Mouse (Mus musculus) embryonic facial prominence, embryonic 10.5 days (tissue): ENCODE measurements at regions not wholly inside any gene's neighbourhood (a gene's known extent, or its start where the extent isn't known, plus 50 kb on each side); places are given as distances from the start of the nearest gene placed in this dataset.
"Not testable (repeated sequence)": the region's sequence is repeated elsewhere in the genome, so short reads cannot be mapped to it uniquely, and the experiment has no call there.

ENCODE experiments used
- DNase-seq: peaks from one replicate; pipeline ENCODE4 v3.0.0-alpha.2; 2017; ENCODE audit warnings: low spot score
- H3K27ac ChIP-seq: fragments of 300-500 bp; sonication (generic); replicated peaks from 2 replicates; pipeline ENCODE4 v1.5.1; 2016; ENCODE audit warnings: mild to moderate bottlenecking
- H3K27me3 ChIP-seq: fragments of 300-500 bp; sonication (generic); replicated peaks from 2 replicates; pipeline ENCODE4 v1.6.1; 2016; ENCODE audit warnings: low read depth, mild to moderate bottlenecking; ENCODE audit not compliant: poor library complexity, severe bottlenecking
- H3K36me3 ChIP-seq: fragments of 300-500 bp; sonication (generic); replicated peaks from 2 replicates; pipeline ENCODE4 v1.6.1; 2016; ENCODE audit warnings: mild to moderate bottlenecking, moderate library complexity
- H3K4me1 ChIP-seq: fragments of 300-500 bp; sonication (generic); 2 replicates; pipeline ENCODE4 v1.6.1; 2016
- H3K4me3 ChIP-seq: fragments of 300-500 bp; sonication (generic); 2 replicates; pipeline ENCODE4 v1.5.1; 2016; ENCODE audit warnings: mild to moderate bottlenecking, moderate library complexity
- H3K9me3 ChIP-seq: fragments of 300-500 bp; sonication (generic); 2 replicates; pipeline ENCODE4 v1.6.1; 2016; ENCODE audit warnings: mild to moderate bottlenecking
- WGBS: fragments of 180-500 bp; shearing (Covaris S2); methylation state at CpG from one replicate; pipeline ENCODE4 v1.1.7; 2016; 5-methylcytosine and 5-hydroxymethylcytosine counted together

DNA sequence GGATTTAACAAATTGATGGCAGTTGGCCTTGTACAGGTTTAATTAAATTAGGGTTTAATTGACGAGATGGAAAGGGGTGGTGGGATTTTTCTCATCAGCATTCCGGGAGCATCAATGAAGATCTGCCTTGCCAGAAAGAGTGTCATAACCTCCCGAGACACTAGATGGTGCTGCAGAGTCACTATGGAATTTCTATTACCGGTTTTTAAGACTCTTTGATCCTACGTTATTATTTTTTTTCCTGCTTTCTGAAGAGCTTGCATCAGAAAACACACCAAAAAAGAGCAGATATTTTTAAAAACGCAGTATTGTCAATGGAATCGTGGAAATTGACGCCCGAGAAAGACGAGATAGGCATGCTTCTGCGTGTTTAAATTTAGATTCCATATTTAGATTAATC lies 181.2 kb downstream of the 1700010I14Rik start:
- Histone ChIP-seq H3K27ac (no peak overlapping the region), H3K4me3 (no peak overlapping the region), H3K27me3 (no peaks in the 10 kb centered on the region), H3K4me1 (peaks cover 15% of the 10 kb centered on the region), H3K9me3 (no peaks in the 10 kb centered on the region), H3K36me3 (no peaks in the 10 kb centered on the region)
- WGBS = 24% methylated on average over 11 of the region's 11 CpGs
- peak; percentile 62 for DNase-seq

DNA sequence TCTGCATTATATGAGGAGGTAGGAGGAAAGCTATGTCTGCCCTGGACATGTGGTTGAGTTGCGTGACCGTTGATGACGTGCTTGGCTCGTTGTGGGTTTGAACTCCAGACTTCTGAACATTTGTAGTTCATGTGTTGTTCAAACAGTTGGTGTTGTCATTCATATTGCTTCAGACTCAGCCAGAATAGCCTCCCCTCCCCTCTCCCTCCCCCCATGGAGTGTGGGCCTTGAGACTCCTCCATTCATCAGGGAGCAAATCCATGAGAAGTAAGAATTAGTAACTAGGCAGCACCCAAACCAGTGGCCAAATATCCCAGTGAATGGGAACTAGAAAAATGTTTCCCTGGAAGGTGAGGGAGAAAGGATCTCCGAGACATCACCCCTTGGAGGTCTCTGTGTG lies 209.0 kb downstream of the 1700010I14Rik start:
- 84% methylated on average over 5 of the region's 5 CpGs for WGBS

DNA sequence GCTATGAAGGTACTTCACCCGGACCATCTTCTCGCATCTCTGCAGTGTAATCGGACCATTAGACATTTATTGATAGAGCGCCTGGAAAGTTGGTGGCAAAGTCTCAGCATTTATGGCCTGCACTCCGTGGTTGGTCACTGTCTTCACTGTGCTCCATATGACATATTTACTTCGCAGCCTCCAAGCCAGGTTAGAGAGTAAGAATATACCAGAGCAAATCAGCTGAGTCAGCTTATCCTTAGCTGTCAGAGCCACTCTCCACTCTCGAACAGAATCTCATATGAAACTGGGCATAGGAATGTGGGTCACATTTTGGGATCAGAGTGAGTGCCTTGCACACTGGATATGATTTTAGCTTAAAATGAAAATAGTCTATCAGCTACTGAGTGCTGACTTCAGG lies 212.3 kb downstream of the 1700010I14Rik start:
- Histone ChIP-seq H3K36me3 (no peaks in the 10 kb centered on the region), H3K27ac (no peak overlapping the region), H3K4me3 (no peak overlapping the region), H3K27me3 (no peaks in the 10 kb centered on the region), H3K9me3 (no peaks in the 10 kb centered on the region), H3K4me1 (0 out of 2 replicates have a peak, but pooled peaks cover 3% of the 10 kb centered on the region)
- DNase-seq = no peak
- WGBS = 92% methylated on average over 7 of the region's 7 CpGs

More for the DNA sequence above, 209.0 kb downstream of the 1700010I14Rik start:
- no peaks in the 10 kb centered on the region for H3K4me1 ChIP-seq
- DNase-seq = no peak
- H3K9me3 ChIP-seq = no peaks in the 10 kb centered on the region
- no peak overlapping the region for H3K4me3 ChIP-seq
- H3K27me3 ChIP-seq = no peaks in the 10 kb centered on the region
- H3K27ac ChIP-seq = no peak overlapping the region
- H3K36me3 ChIP-seq = no peaks in the 10 kb centered on the region

DNA sequence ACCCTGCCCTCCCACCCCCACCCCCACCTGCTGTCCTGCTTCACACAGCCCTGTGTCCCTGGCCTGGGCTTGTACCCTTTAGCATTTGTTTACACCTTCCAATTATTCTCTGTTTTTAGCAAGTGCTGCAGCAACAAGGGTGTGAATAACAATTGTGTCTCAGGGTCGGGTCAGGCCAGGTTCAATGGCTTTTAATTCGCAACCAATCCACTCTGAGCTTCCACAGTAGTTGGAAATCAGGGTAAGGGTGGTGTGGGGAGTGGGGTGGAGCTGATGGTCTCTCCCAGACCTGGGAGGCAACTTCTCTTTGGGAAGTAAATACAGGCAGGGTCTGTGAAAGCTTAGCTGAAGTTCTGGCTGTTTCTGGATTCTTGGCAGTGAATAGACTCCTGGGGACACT lies 214.4 kb downstream of the 1700010I14Rik start:
- Histone ChIP-seq H3K36me3 (no peaks in the 10 kb centered on the region), H3K27me3 (no peaks in the 10 kb centered on the region), H3K27ac (no peak overlapping the region), H3K9me3 (no peaks in the 10 kb centered on the region), H3K4me3 (no peak overlapping the region), H3K4me1 (0 out of 2 replicates have a peak, but pooled peaks cover 3% of the 10 kb centered on the region)
- DNase-seq = no peak
- WGBS = 17% methylated on average over 2 of the region's 2 CpGs

DNA sequence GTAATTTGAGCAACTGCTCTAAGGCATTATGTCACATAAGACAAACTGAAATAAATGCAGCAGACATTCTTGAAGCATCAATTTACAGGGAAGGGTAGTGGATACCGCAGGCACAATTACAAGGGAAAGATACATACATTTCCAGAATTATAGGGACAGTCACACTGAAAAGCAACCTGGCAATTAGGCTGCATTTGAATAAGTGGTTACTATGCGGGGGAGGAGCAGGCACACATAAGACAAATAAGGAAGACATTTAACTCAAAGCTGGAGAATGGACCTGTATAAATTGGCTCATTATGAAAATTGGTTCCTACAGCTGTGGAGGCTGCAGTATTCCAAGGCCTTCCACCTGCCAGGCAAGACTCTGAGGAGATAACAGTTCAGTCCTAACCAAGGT lies 211.2 kb upstream of the Gm17728 start:
- Histone ChIP-seq H3K4me3 (no peak overlapping the region), H3K4me1 (no peaks in the 10 kb centered on the region), H3K27ac (no peak overlapping the region), H3K36me3 (no peaks in the 10 kb centered on the region), H3K9me3 (no peaks in the 10 kb centered on the region), H3K27me3 (no peaks in the 10 kb centered on the region)
- DNase-seq = no peak
- 85% methylated on average over 2 of the region's 2 CpGs for WGBS

DNA sequence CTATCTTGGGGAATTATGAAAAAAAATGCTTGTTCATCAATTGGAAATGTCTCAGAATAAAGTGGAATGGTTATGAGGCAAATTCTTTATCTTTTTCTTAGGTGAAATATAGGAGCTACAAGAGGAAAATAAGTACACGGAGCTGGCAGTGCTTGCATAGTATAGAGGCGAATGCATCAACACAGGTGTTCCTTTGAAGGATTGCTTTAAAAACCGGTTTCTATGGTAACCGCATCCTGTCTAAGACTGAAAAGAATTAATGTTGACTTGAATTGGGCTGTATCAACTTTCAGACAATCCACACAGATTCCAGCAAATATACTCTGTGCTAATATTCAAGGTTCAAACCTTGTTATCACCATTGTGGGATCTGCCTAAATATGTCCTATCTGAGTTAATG lies 198.8 kb upstream of the Gm17728 start:
- H3K9me3 ChIP-seq = no peaks in the 10 kb centered on the region
- no peaks in the 10 kb centered on the region for H3K27me3 ChIP-seq
- WGBS = 82% methylated on average over 4 of the region's 4 CpGs
- no peaks in the 10 kb centered on the region for H3K36me3 ChIP-seq
- DNase-seq = no peak
- peaks cover 7% of the 10 kb centered on the region for H3K4me1 ChIP-seq
- no peak overlapping the region for H3K27ac ChIP-seq
- H3K4me3 ChIP-seq = no peak overlapping the region

DNA sequence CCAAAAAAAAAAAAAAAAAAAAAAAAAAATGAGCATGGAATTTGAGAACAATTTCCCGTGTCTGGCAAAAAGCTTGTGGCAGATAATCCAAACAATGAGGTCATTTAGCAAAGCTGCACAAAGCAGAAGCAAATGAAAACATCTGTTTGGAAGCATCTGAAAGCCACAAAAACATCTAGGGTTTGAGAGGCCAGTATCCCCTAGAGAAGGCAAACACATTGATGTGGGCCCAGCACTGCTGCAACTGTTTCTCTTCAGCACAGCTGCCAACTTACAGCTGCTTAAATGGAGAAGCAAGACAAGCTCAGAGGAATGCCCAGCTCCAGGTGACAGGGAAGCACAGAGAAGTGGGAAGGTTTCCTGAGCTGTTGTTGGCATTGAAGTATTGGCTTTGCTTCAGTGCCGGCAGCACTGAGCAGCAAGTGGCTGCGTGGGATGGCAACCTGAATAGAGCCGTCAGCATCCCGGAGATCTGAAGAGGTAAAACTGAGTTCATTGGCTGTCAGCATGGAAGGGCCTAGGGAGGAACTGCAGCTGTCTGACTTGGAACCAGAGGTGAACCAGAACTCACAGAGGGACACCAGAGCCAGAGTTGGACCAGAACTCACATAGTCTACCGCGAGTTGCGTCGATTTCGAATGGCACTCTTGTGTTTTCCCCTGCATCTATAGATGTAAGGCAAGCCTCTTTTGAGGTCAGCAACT lies 193.8 kb upstream of the Gm17728 start:
- H3K36me3 ChIP-seq = no peaks in the 10 kb centered on the region
- H3K27me3 ChIP-seq = no peaks in the 10 kb centered on the region
- peak; percentile 49 for DNase-seq
- no peak overlapping the region for H3K27ac ChIP-seq
- H3K4me1 ChIP-seq = peaks cover 12% of the 10 kb centered on the region
- no peak overlapping the region for H3K4me3 ChIP-seq
- H3K9me3 ChIP-seq = no peaks in the 10 kb centered on the region
- WGBS = 61% methylated on average over 10 of the region's 10 CpGs

DNA sequence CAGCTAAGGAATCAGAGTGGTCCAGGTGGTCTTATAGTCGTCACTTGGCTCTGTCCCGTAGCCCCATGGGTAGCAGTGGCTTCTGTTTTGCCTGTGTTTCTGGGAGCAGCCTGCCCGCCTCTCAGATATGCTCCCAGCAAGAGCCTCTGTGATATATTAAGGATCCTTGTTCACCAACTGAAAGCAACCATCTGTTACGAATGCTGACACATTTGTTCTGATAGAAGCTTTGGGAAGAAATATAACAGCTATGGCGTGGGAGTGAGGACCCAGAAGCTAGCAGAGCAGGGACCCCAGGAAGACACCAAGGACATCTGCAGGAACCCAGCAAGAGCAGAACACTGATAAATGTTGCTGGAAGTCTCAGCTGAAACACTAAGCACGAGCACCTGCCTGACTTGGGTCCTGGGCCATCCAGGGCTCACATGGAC lies 186.7 kb upstream of the Gm17728 start:
- H3K4me3 ChIP-seq = no peak overlapping the region
- 86% methylated on average over 6 of the region's 6 CpGs for WGBS
- no peaks in the 10 kb centered on the region for H3K36me3 ChIP-seq
- H3K4me1 ChIP-seq = no peaks in the 10 kb centered on the region
- H3K9me3 ChIP-seq = no peaks in the 10 kb centered on the region
- no peaks in the 10 kb centered on the region for H3K27me3 ChIP-seq
- no peak for DNase-seq
- H3K27ac ChIP-seq = no peak overlapping the region

DNA sequence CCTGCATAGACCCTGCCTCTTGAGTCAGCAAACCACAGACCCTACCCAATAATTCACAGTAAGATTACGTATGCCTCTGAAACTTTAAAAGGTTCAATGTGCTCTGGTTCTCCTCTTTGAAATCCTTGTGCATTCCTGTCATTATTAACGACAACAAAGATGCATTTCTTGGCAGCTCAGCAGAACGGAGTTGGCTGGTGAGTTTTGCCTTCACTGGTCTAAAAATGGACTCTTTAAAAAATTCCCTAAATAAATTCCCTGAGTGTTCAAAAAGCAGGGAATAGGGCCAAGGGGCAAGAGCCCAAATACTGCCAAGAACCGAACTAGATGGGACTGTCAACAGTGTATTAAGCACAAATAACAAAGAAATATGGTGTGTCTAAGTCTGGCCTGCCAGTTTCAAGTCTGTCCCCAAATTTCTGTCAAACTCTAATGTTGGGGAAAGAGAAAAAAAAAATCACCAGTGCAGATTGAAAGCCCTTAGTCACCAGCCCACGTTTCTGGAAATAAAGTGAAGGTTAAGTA lies 163.2 kb upstream of the Gm17728 start:
- H3K27ac ChIP-seq = no peak overlapping the region
- H3K9me3 ChIP-seq = no peaks in the 10 kb centered on the region
- 75% methylated on average over 5 of the region's 5 CpGs for WGBS
- DNase-seq = no peak
- H3K4me1 ChIP-seq = no peaks in the 10 kb centered on the region
- H3K4me3 ChIP-seq = no peak overlapping the region
- H3K27me3 ChIP-seq = no peaks in the 10 kb centered on the region
- no peaks in the 10 kb centered on the region for H3K36me3 ChIP-seq

DNA sequence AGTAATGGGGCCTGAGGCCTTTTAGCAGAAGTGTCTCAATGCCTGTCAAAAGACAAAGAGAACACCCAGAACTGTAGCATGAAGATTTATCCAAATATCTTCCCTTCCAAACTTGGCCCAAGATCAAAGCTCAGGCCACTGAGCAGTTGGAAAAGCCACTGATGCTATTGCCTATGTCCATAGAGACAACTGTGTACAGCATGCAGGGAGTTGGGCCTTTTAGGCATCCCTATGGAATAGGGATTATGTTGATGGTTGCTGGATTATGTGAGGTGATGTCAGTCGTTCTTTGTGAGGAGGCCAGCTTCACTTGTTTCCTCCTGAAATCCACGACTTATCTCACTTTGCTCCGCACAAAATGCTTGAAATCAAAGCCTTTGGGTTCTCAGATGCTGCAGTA lies 153.1 kb upstream of the Gm17728 start:
- H3K27me3 ChIP-seq = no peaks in the 10 kb centered on the region
- DNase-seq = no peak
- WGBS = 77% methylated on average over 3 of the region's 3 CpGs

DNA sequence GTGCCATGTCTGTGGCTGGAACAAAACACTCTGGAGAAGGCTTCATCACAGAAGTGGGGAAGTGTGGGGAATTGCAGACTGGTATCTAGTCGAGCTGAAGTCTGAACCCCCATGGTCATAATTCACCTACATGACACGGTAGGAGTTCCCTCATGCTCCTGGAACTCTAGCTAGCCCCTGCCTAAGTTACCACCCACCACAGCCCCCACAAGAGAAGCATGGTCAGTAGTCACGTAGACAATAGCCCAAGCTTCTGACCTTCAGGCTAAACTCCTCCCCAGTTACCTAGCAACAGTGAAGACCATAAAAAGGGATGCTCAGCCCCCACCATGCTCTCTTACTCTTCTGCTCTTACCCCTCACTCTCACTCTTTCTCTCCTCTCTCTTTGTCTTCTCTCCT lies 143.8 kb upstream of the Gm17728 start:
- not testable (repeated sequence) for H3K27me3 ChIP-seq, H3K4me1 ChIP-seq, H3K4me3 ChIP-seq, H3K9me3 ChIP-seq, H3K36me3 ChIP-seq, DNase-seq, H3K27ac ChIP-seq
- 62% methylated on average over 3 of the region's 3 CpGs for WGBS

More for the DNA sequence above, 153.1 kb upstream of the Gm17728 start:
- H3K36me3 ChIP-seq = no peaks in the 10 kb centered on the region
- H3K27ac ChIP-seq = no peak overlapping the region
- no peak overlapping the region for H3K4me3 ChIP-seq
- no peaks in the 10 kb centered on the region for H3K4me1 ChIP-seq
- H3K9me3 ChIP-seq = no peaks in the 10 kb centered on the region

DNA sequence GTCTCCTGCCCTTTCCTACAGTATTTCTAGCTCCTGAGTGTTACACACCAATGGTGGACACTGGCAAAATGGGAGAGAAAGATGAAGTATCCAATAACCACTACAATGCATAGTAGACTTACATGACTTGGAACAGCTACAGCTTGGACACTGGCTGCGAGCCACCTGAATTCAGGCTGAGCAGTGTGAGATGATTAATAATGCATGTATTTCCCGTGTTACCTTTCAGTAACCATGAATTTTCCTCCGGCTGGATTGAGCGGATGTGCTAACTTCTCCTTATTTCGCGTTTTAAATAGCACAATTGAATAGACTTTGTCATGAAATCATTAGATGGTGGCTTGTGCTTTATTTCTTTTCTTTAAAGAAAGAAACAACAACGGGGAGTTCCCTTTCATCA lies 142.4 kb upstream of the Gm17728 start:
- H3K4me1 ChIP-seq = no peaks in the 10 kb centered on the region
- H3K4me3 ChIP-seq = no peak overlapping the region
- no peak for DNase-seq
- H3K27ac ChIP-seq = no peak overlapping the region
- H3K9me3 ChIP-seq = no peaks in the 10 kb centered on the region
- 0 out of 2 replicates have a peak, but pooled peaks cover 6% of the 10 kb centered on the region for H3K27me3 ChIP-seq
- H3K36me3 ChIP-seq = no peaks in the 10 kb centered on the region
- 91% methylated on average over 7 of the region's 7 CpGs for WGBS

DNA sequence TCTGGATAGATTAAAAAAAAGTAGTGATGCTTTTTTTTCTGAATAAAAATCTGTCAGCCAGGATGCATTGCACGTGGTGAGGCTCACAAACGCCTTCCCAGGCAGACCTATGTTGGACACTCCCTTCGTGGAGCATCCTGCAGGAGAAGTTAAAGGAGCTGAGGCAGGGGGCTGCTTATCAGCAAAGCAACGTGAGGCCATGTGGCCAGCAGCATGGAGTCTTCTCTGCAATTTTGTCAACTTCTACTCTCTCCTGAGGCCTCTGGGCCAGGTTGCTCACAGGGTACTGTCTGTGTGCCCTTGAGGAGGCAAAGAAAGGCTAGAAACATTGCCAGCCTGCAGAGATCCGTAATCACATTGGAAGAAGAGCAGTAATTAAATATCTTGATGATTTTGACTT lies 140.0 kb upstream of the Gm17728 start:
- H3K4me1 ChIP-seq = no peaks in the 10 kb centered on the region
- H3K27me3 ChIP-seq = 0 out of 2 replicates have a peak, but pooled peaks cover 6% of the 10 kb centered on the region
- DNase-seq = no peak
- H3K4me3 ChIP-seq = no peak overlapping the region
- WGBS = 80% methylated on average over 5 of the region's 5 CpGs
- no peaks in the 10 kb centered on the region for H3K9me3 ChIP-seq
- no peaks in the 10 kb centered on the region for H3K36me3 ChIP-seq
- H3K27ac ChIP-seq = no peak overlapping the region
